Mouse (Mus musculus) gastrocnemius, postnatal 10 days (tissue): ENCODE measurements around the gene Prpsap1. TPM values are rescaled to one million over a fixed set of nuclear protein-coding genes. Genes with fewer than 3 reads are reported as not detected.

ENCODE experiments used
- DNase-seq: peaks from one replicate; pipeline ENCODE4 v3.0.0; 2021; ENCODE audit warnings: mixed read lengths
- long read RNA-seq, 2 experiments: library from polyadenylated mRNA; stranded (forward); transcript quantifications; one replicate each; pipeline ENCODE4 v2.0.0; 2021
- total RNA-seq, 2 experiments: library from RNA; stranded (reverse); gene quantifications; 2 replicates each; pipeline ENCODE4 v1.2.3; 2021

Prpsap1 gene
- total RNA-seq: 10 to 100 TPM; 34.8 to 35.4 TPM
- long read RNA-seq, experiment 1, transcript Prpsap1-201 (10 exons, 1,841 nt): major isoform, 53 of 66 reads
- long read RNA-seq, experiment 1, partial matches to known transcripts: 1 of 66 reads
- long read RNA-seq, experiment 1, other reads (novel, unspliced or antisense): 9 of 66 reads
- long read RNA-seq, experiment 2, transcript Prpsap1-201 (10 exons, 1,841 nt): major isoform, 62 of 73 reads
- long read RNA-seq, experiment 2, partial matches to known transcripts: 5 of 73 reads
- long read RNA-seq, experiment 2, other reads (novel, unspliced or antisense): 4 of 73 reads

GRCm38 (mm10) chr11:116493795-116494252 is at the start of gene Prpsap1:
Prpsap1 (minus strand) TSS chr11:116494202.
- DNase-seq: peak; percentile 48

GRCm38 (mm10) chr11:116543110-116543509 is 49.1 kb upstream of the Prpsap1 start:
- DNase-seq: no peak

DNA sequence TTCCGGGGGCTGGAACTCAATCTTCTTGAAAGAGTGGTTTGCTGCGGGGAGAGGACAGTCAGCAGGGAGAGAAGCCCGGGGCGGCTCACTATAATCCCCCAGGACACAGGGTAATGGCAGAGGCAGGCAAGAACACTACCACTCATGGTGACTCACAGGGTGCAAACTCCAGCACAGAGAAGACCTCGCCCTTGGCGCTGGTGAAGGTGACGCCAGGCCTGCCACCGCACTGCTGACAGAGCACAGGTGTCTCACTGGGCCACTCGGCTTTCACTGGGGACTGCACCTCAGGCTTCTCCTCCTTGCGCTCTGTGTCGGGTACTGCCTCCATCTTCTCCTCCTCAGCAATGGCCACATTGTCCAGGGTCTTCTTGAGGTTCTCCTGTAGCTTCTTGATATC is 47.2 kb upstream of the Prpsap1 start:
- no peak for DNase-seq

DNA sequence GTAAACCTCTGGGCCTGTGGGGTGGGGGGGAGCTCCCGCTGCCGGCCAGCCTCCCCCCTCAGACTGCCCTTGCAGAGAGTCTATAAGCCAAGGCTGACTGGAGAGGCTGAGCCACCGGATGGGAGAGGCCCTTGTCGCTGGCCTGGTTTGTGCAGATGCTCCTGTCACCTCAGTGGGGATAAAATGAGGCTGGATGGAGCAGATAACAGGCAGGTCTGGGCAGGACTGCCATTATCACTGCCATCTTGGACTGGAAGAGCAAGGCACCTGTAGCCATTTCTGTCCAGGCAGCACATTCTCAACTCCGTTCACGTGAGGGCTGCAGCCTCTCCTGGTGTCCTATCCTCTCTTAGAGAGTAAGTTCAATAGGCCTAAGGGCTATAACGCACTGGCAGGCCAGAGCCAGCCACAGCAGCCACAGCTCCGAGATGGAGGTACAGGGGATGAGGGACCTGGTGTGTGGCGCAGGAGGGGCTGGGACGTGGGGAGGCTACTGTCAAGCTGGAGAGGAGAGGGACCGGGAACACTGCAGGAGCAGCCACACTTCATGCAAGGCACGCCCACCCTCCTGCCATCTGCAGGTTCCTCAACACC is 44.2 kb upstream of the Prpsap1 start:
- DNase-seq: no peak

GRCm38 (mm10) chr11:116537388-116537787 is 43.4 kb upstream of the Prpsap1 start:
- no peak for DNase-seq

DNA sequence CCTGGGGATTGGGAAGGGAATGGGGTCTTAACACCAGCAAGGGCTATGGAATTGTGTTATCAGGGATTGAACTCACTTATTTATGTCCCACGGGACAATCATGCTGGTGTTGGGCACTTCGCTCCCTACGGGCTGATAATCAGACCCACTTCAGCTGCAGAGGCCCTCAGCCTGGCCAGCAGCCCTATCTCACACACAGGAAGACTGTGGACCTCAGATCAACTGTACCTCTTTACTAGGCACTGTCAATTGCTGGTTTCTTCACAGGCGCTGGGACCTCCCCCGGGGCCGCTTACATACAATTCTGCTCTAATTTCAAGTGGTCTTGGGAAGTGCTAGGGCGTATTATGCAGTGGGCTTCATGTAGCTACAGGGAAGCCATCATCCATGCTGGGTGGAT is 42.7 kb upstream of the Prpsap1 start:
- DNase-seq: no peak

GRCm38 (mm10) chr11:116534154-116534865 is 40.3 kb upstream of the Prpsap1 start:
- DNase-seq: peak; percentile 64

- DNase-seq: peak; percentile 37
Measured at GRCm38 (mm10) chr11:116533341-116534153, 39.5 kb upstream of the Prpsap1 start.

DNA sequence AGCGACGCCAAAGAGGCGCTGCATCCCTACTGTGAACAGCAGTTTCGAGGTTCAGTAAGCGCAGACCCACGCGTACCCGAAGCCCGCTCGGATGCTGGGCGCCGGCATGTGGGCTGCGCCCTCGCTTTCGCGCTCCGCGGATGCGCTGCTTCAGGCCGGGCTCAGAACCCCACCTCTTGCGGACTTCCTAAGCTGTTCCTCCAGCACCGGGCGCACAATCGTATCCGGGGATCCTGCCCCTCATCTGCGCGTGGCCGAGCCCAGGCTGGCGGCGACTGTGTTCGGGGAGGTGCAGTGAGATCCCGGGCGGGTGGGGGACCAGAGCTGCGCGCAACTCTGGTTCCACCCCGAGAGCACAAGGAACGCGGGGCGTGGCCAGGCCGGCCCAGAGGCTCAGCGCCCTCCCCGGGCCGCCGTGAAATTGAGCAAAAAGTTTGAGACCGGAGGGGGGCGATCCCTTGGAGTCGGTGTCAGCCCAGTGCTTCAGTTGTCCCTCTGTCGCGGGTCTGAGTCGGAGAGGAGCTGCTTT is 38.9 kb upstream of the Prpsap1 start:
- DNase-seq: peak; percentile 78

DNA sequence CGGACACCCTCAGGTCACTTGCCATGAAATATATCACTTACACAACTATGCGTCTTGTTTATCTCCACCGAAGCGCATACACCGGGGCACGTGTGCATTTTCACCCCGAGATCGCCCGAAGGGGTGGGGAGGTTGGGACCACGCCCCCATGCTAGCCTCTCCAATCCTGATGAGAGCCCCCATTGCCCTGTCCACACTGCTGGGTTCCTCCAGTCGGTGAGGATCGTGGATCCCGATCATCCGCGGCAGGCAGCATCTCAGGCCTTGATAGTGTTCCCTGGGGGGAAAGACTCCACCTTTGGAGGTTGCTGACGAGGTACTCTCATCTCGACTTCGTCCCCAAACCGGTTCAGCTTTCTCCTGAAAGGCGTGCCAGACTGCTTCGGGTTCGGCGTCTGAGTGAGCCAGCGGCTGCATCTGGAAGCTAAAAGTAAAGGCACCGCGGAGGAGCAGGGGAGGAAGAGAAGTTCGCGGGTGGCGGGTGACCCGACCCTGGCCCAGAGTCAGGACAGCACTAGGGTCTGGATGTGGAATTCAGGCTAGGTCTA is 38.3 kb upstream of the Prpsap1 start:
- DNase-seq: peak; percentile 34

- DNase-seq: no peak
Measured at GRCm38 (mm10) chr11:116531371-116532191, 37.6 kb upstream of the Prpsap1 start.

- DNase-seq: no peak
Measured at GRCm38 (mm10) chr11:116530187-116531147, 36.5 kb upstream of the Prpsap1 start, which contains the start of gene Sphk1. Sphk1 (plus strand) TSS chr11:116530925.

- DNase-seq: no peak
Measured at GRCm38 (mm10) chr11:116528636-116529320, 34.8 kb upstream of the Prpsap1 start.

- DNase-seq: no peak
Measured at GRCm38 (mm10) chr11:116523699-116524189, 29.7 kb upstream of the Prpsap1 start.

DNA sequence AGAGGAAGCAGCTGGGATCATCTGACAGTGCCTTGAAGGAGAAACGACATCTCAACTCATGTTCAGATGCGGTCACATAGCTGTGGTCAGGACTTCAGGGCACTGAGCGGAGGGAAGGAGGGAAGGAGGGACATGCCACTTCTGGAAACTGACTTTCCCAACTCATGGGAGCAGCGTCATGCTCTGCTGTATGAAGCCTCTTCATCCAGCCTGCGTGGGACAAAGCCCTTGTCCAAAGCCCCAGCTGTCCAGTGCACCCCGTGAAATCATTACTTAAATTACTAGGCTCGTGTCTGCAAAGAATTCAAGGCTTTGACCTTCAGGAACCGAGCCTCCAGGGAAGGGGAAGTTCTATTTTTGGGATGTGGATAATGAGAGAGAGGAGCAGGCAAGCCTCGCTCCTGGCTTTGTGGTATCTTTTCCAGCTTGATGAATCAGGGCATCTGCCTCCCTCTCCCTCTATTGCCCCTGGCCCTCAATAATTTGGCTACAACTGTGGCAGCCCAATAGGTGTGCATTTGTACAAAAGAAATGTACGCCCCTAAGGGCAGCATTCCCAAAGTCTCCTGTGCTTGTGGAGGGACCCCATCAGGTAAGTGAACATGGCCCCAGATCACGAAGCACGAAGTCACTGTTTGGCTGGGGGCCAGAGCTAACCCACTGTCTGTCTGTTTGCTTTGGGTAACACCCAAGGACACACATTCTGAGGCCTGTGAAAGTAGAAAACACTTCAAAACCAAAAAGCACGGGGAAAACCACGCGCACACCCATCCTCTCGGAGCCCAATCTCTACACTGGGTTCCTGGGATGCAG is 29.1 kb upstream of the Prpsap1 start:
- no peak for DNase-seq

DNA sequence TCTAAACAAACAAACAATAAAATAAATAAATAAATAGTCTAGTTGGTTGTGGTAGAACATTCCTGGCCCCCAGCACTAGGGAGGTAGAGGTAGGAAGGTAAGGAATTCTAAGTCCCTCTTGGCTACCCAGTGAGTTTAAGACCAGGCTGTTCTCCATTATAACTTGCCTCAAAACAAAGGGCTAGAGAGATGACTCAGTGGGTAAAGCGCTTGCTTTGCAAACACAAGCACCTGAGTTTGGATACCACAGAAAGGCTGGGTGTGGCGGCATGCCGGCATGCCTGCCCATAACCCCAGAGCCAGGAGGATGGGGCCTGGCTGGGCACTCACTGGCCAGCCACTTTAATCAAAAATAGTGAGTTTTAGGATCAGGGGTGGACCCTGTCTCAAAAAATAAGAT is 28.0 kb upstream of the Prpsap1 start:
- no peak for DNase-seq

GRCm38 (mm10) chr11:116521143-116521542 is 27.1 kb upstream of the Prpsap1 start:
- DNase-seq: no peak

DNA sequence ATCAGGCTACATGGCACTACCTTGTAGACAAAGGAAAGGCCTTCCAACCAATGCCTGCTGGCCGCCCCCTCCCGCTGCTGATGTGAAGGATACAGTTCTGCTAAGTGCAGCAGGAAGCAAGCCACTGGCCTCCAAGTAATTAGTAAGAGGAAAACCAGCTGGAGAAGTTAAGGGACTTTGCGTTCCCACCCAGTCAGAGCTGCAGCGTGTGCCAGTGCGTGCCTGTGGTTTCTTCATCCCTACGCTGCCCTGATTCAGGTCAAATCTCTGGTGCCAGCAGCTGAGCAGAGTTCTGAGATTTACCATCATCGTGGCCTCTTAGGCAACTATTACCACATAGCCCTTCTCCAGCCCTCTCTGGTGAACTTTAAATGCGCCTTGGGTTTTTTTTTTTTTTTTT is 24.5 kb upstream of the Prpsap1 start:
- no peak for DNase-seq
